Mouse (Mus musculus) ZHBTc4 (cell line): ENCODE measurements at regions not wholly inside any gene's neighbourhood (a gene's known extent, or its start where the extent isn't known, plus 50 kb on each side); places are given as distances from the start of the nearest gene placed in this dataset.

Experiments
- DNase-seq: peaks from one replicate; pipeline ENCODE4 v3.0.0-alpha.2; 2011; ENCODE audit warnings: low read depth, low spot score

- no peak for DNase-seq
These were observed 59.4 kb upstream of the Cenpw start for GRCm38 (mm10) chr10:30259716-30260115.

GRCm38 (mm10) chr10:30257889-30258288, 57.5 kb upstream of the Cenpw start:
- DNase-seq: no peak
